Mouse (Mus musculus): ENCODE results near the gene Sdk2.
A peak's percentile ranks its signal among the peaks of the same experiment; 100 is the strongest.

Gene Sdk2

GRCm38 (mm10) chr11:113985826-113986416, 80.9 kb downstream of the Sdk2 start:
- DNase-seq: no peak

DNA sequence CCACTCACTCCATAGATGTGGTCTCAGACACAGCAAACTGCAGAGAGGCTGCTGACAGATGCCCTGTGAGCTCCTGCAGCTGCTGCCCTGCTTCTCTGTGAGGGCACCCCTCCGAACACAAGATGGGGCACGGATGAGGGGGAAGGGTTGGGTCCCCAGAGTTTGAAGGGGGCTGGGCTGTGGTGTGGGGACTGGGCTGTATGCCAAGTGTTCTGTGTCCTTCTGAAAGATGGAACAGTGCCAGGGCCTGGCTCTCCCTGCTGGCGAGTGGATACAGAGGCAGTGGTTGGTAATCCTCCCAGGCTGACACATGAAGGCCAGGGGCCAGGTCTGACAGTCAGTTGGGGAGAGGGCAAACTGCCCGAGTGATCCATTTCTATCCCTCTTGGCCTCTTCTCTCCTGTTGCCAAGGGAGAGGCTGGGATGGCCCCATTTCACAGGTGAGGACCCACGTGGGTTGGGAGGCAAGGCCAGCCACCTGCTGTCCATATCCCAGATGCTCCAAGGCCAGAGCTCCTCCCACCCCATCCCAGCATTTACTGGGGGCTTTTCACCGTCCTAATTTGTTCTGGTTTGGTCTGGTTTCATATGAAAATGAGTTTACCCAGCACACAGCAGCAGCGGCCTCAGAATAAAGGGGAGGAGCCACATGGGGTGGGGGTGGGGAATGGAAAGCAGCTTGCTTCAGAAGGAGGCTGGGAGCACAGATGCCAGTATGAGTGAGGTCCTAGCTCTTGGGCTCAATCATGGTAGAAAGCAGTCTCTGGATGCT, 84.9 kb downstream of the Sdk2 start:
- DNase-seq: no peak

GRCm38 (mm10) chr11:113981088-113981487, 85.8 kb downstream of the Sdk2 start:
- DNase-seq: no peak

DNA sequence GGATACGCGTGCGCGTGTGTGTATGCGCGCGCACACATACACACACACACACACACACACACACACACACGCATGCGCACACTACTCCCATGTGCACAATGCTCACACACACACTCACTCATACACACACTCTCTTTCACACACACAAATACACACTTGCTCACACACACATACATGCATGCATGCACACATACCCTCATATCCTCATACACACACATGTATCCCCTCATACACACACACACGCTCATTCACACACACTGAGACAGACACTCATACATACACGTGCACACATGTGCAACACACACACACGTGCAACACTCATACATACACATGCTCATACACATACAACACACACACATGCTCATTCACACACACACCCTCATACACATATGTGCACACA, 88.5 kb downstream of the Sdk2 start:
- DNase-seq: no peak

GRCm38 (mm10) chr11:113975667-113975970, 91.2 kb downstream of the Sdk2 start:
- DNase-seq: no peak

- DNase-seq: no peak
Observed at GRCm38 (mm10) chr11:113974876-113975666, 91.8 kb downstream of the Sdk2 start.

- no peak for DNase-seq
Observed at GRCm38 (mm10) chr11:113972517-113972872, 94.4 kb downstream of the Sdk2 start.

GRCm38 (mm10) chr11:113971609-113972516, 95.0 kb downstream of the Sdk2 start:
- DNase-seq: peak; percentile 78

GRCm38 (mm10) chr11:113970026-113970425, 96.8 kb downstream of the Sdk2 start:
- DNase-seq: no peak

GRCm38 (mm10) chr11:113965214-113965613, 101.6 kb downstream of the Sdk2 start:
- DNase-seq: no peak

GRCm38 (mm10) chr11:113962751-113963150, 104.1 kb downstream of the Sdk2 start:
- DNase-seq: no peak

DNA sequence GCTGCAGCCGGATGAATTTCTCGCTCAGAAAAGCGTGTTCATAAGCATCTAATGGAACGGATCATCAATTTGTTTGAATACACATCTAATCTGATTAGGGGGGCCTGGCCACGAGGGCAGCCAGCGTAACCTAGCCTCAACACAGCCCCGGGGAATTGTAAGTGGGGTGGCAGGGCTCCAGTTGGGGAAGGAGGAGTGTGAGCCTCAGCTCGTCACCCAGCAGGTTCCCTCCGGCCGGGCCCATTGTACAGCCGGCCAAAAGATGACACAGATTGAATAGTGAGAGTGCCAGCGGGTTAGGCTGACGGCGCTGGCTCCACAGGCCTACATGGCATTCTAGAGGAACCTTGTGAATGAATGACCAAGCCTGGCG, 115.2 kb downstream of the Sdk2 start:
- no peak for DNase-seq

DNA sequence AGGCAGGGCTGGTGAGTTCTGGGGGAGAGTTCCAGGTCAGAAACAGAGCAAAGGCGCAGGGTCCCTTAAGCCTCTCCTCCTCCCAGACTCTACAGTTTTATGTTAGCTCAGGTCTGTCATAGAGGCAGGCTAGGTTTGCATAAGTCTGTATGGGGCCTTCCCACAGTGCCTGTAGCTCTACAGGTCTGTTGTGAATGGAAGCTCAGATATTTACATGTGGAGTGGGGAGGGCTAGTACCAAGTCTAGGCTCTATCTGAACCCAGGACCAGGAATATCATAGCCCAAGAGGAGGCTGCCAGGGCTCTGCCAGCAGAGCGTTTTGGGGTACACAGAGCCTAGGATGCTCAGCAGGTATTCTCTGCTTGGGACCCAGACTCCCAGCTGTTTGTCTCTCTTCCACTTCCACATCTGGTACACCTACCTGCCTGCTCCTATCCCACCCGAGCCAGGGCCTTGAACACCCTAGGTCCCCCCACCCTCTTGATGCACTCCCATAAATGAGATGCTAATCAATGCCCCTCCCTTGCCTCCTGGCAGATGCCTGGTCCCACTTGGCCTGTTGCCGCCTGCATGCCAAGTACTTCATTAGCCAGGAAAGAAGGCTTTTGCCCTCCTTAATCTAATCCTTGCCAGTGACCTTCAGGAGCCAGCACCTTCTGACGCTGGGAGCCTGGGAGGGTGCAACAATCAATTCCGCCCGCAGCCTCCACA, 115.8 kb downstream of the Sdk2 start:
- no peak for DNase-seq

DNA sequence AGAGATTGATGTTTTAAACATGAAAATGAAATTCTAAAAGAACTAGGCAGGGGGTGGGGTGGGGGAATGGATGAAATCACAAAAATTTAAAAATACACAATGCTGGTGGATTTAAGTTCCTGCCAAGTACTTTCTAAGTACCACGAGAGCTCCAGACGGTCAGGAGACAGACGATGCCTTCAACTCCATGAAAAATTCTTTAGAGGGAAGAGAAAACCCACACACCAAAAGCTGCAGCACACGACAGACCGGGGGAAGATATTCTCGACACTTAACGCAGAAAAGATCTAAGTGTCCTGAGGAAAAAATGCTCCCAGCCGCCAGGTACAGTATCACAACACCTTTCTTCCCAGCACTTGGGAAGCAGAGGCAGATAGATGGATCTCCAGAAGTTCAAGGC, 118.2 kb downstream of the Sdk2 start:
- DNase-seq: peak; percentile 51

DNA sequence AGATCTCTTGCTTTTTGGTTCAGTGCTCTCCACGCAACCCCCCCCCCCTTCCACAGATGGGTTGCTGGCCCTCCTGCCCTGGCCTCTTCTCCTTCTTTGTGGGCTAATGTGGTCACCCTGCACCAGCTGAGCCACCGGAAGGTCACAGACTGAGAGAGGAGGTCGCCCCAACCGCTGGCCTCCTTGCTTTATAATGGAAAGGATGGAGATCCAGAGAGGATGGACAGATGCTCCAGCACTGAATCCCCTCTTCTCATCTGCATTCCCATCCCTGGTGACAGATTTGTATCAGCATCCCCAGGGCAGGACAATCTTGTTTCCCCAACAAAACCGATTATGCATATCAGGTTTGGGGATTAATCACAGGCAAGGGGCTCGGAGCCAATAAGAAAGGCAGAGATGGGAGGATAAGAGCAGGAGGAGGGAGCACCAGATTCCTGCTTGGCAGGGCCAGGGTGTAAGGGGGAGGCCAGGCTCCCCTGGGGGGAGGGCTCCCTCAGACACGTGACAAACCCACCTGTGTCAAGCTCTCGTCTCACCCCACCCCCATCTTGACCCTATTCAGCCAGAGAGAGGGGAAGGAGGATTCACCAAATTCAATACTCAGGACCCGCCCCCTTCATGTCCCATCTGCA, 124.6 kb downstream of the Sdk2 start:
- no peak for DNase-seq

DNA sequence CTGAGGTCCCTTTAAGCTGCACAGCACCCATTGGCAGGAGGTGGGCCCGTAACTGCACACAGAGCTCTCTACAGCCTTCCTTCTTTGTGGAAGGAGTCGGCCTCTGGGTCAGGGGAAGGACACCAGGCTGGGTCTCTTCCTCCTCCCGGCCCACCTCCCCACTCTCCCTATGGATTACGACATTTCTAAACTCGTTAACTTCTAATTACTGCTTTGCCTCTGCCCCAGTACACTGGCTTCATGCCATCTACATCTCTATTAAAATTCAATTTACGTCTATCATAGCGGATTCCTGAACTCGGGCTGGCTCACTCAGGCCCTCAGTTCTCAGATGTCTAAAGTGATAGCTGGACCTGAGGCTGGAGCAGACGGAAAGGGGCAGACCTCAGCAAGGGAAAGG, 133.2 kb downstream of the Sdk2 start:
- DNase-seq: no peak

DNA sequence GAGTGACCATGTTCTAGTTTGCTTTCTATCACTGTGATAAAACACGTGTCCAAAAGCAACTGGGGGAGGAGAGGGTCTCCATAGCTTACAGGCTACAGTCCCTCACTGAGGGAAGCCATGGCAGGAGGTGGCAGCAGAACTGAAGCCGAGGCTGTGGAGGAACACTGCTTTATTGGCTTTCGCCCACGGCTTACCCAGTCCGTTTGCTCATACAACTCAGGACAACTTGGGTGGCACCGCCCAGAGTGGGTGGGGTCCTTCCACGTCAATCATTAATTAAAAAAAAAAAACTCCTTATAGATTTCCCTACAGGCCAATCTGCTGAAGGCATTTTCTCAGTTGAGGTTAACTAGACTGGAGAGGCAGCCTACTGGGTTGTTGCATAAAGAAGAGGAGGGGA, 133.9 kb downstream of the Sdk2 start:
- no peak for DNase-seq

DNA sequence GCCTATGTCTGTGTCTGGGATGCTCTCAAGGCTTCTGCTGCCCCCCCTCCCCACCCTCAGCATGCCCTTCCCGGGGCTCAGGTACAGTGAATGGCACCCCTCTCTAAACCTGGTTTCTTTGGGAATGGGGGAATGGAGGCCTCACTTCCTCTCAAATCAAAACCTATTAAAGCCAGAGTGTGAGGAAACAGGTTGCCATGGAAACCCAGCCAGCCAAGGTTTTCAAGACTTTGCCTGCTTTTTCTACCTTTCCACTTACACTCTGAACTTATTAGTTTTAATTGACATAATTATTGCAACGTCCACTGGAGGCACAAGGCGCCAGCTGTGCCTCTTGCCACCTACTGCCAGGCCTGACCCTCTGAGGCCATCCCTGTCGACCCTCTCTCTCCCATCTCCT, 135.1 kb downstream of the Sdk2 start:
- no peak for DNase-seq

DNA sequence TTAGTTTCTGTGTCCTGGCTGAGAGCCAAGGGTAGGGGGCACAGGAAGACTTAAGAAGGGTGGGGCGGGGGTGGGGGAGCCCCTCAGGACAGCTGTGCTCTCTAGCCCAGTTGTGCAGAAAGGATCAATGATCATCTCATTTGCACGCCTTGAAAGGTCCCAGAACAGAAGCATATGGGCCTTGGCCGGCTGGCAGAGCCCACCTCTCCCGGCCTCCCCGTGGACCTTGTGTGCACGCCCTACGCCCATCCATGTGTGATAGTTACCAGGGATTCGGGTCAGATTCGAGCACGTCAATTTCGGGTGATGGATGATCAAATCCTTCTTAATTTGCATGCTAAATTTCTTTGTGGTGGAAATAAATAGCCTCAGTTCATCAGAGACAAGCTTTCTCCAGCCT, 136.7 kb downstream of the Sdk2 start:
- no peak for DNase-seq

DNA sequence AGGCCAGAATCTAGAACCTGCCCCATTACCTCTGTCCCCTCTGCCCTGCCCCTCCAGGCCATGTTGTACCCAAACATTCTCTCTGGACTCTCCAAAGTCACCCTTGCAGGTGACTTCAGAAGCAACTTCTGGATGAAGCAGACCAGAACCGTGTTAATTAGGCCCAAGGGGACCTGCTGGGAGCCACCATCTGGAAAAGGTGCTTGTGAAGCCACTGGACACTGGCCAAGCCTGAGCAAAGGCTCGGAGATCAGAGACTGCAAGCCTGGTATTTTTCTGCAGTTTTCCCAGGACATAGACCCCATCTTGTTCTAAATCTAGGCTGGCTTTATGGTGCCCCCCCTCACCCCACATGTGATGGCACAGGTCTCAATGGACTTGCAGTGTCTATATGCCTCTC, 138.0 kb downstream of the Sdk2 start:
- DNase-seq: no peak

DNA sequence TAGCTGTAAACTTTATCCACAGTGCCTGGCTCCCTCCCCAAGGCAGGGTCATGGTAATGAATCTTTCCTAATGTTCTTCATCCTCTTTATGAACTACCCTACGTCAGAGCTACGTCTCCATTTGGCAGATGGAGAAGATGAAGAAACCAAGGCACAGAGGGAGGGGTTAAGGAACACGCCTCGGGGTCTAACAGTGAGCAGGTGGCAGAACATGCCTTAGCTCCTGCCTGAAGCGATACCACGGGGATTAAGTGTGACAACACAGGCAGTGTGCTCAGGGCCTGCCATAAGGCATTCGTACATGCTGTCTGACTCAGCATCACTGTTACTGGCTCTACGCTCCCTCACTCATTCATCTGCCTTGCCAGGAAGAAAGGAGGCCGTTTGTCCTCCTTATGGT, 138.6 kb downstream of the Sdk2 start:
- peak; percentile 88 for DNase-seq

DNA sequence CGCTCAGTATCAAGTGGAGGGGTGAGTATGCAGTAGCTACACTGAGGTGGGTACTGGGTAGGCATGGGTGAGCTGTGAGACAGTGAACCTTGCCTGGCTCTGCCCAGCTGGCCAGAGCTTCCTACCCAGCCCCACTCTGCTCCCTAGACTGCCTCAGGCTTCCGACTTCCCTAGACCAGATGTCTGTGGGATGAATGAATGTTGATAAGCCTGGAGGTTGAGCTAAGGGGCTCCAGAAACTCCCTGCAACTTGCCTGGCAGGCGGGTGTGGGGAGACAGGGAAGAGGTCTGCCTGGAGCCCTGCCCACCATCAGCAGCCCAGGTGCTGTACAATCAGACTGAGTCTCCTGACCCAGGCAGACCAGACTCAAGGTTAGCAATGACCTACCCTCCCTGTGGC, 139.0 kb downstream of the Sdk2 start:
- DNase-seq: no peak

All from layer of hippocampus, adult 9-11 months (tissue).